Mouse (Mus musculus) right cerebral cortex, postnatal 25 days (tissue): ENCODE results near the gene Tmem178b.

Experiments
- DNase-seq: peaks from one replicate; pipeline ENCODE4 v3.0.0; 2022

The Tmem178b gene

GRCm38 (mm10) chr6:40098498-40098897 is 225.4 kb downstream of the Tmem178b start:
- no peak for DNase-seq

- no peak for DNase-seq
These were observed 228.7 kb downstream of the Tmem178b start for GRCm38 (mm10) chr6:40101785-40102184.

GRCm38 (mm10) chr6:40102863-40103262 is 229.8 kb downstream of the Tmem178b start:
- no peak for DNase-seq

- DNase-seq, result no peak
These were observed 237.0 kb downstream of the Tmem178b start for GRCm38 (mm10) chr6:40110029-40110428.

- DNase-seq, result no peak
These were observed 237.7 kb downstream of the Tmem178b start for GRCm38 (mm10) chr6:40110729-40111128.

- DNase-seq, result peak; percentile 51
These were observed 239.4 kb downstream of the Tmem178b start for GRCm38 (mm10) chr6:40112488-40112887.

GRCm38 (mm10) chr6:40116225-40116624 is 243.2 kb downstream of the Tmem178b start:
- no peak for DNase-seq

GRCm38 (mm10) chr6:40120176-40120575 is 247.1 kb downstream of the Tmem178b start:
- no peak for DNase-seq

GRCm38 (mm10) chr6:40121494-40121893 is 248.4 kb downstream of the Tmem178b start:
- no peak for DNase-seq

- DNase-seq, result no peak
These were observed 250.1 kb downstream of the Tmem178b start for GRCm38 (mm10) chr6:40123070-40123690.

- DNase-seq, result no peak
These were observed 250.9 kb downstream of the Tmem178b start for GRCm38 (mm10) chr6:40123960-40124359.

- no peak for DNase-seq
These were observed 255.6 kb downstream of the Tmem178b start for GRCm38 (mm10) chr6:40128716-40129115.

- no peak for DNase-seq
These were observed 258.9 kb downstream of the Tmem178b start for GRCm38 (mm10) chr6:40131936-40132335.

- DNase-seq, result no peak
These were observed 260.4 kb downstream of the Tmem178b start for GRCm38 (mm10) chr6:40133436-40133835.

GRCm38 (mm10) chr6:40135716-40136115 is 262.6 kb downstream of the Tmem178b start:
- no peak for DNase-seq

GRCm38 (mm10) chr6:40137346-40137745 is 264.3 kb downstream of the Tmem178b start:
- no peak for DNase-seq

GRCm38 (mm10) chr6:40137831-40138520 is 264.9 kb downstream of the Tmem178b start:
- DNase-seq, result no peak

GRCm38 (mm10) chr6:40142582-40142981 is 269.5 kb downstream of the Tmem178b start:
- no peak for DNase-seq

GRCm38 (mm10) chr6:40144371-40144770 is 271.3 kb downstream of the Tmem178b start:
- no peak for DNase-seq

GRCm38 (mm10) chr6:40145601-40146000 is 272.5 kb downstream of the Tmem178b start:
- DNase-seq, result no peak

- DNase-seq, result no peak
These were observed 279.2 kb downstream of the Tmem178b start for GRCm38 (mm10) chr6:40152241-40152640.

- DNase-seq, result peak; percentile 26
These were observed 288.3 kb downstream of the Tmem178b start for GRCm38 (mm10) chr6:40161381-40161780.

- no peak for DNase-seq
These were observed 300.5 kb downstream of the Tmem178b start for GRCm38 (mm10) chr6:40173559-40173958.

GRCm38 (mm10) chr6:40177870-40178269 is 304.8 kb downstream of the Tmem178b start:
- peak; percentile 38 for DNase-seq

GRCm38 (mm10) chr6:40180551-40180950 is 307.5 kb downstream of the Tmem178b start:
- DNase-seq, result no peak
